8 mouse cellular contexts compared by ENCODE assay signal in genomic region chr7:101906287-101906681, GRCm38 (mm10). TPM values are rescaled to one million over a fixed set of nuclear protein-coding genes. Genes with fewer than 3 reads are reported as not detected.
A peak's percentile ranks its signal among the peaks of the same experiment; 100 is the strongest.
DNase-seq lines count a peak whose midpoint lies in the region; ATAC-seq and TF ChIP-seq lines count a peak whose summit lies in the region.

Gene Tomt (minus strand): TSS chr7:101906359.

- no peaks in the 10 kb centered on the region for H3K27me3 ChIP-seq in liver, adult 2 months (ENCODE audit: control insufficient read depth, insufficient read depth, low read length)
- H3K27me3 ChIP-seq in embryonic facial prominence, embryonic 13.5 days: no peaks in the 10 kb centered on the region
- H3K27me3 ChIP-seq in intestine, embryonic 16.5 days (replicated peaks; ENCODE audit: control insufficient read depth, insufficient read depth, low read length): no peaks in the 10 kb centered on the region
- no peaks in the 10 kb centered on the region for H3K27me3 ChIP-seq in neural tube, embryonic 14.5 days (ENCODE audit: control insufficient read depth, insufficient read depth, low read length)

- H3K4me3 ChIP-seq in liver, adult 2 months (ENCODE audit: insufficient read depth, low read depth, low read length): peak within 1 kb of the TSS; percentile 81
- H3K4me3 ChIP-seq in embryonic facial prominence, embryonic 13.5 days: peak within 1 kb of the TSS; percentile 83
- H3K4me3 ChIP-seq in intestine, embryonic 16.5 days (ENCODE audit: low read length): peak within 1 kb of the TSS; percentile 91
- peak within 1 kb of the TSS; percentile 81 for H3K4me3 ChIP-seq in neural tube, embryonic 14.5 days (ENCODE audit: low read depth, low read length)

- no peak for TF ChIP-seq POLR2A in liver, adult 2 months (IDR thresholded peaks at IDR 0.05; ENCODE audit: extremely low read depth, insufficient read depth, low read length)

- H3K9me3 ChIP-seq in embryonic facial prominence, embryonic 13.5 days: no peaks in the 10 kb centered on the region
- no peaks in the 10 kb centered on the region for H3K9me3 ChIP-seq in intestine, embryonic 16.5 days (ENCODE audit: control insufficient read depth, low read length)
- H3K9me3 ChIP-seq in neural tube, embryonic 14.5 days (ENCODE audit: control insufficient read depth, low read length): no peaks in the 10 kb centered on the region

- peak within 1 kb of the TSS; percentile 96 for H3K27ac ChIP-seq in liver, adult 2 months (replicated peaks; ENCODE audit: insufficient read depth, low read depth, low read length)
- peak within 1 kb of the TSS; percentile 95 for H3K27ac ChIP-seq in embryonic facial prominence, embryonic 13.5 days
- H3K27ac ChIP-seq in intestine, embryonic 16.5 days (ENCODE audit: low read length): peak within 1 kb of the TSS; percentile 99
- H3K27ac ChIP-seq in neural tube, embryonic 14.5 days (ENCODE audit: low read depth, low read length): peak within 1 kb of the TSS; percentile 95

- peak within 1 kb of the TSS; percentile 94 for H3K9ac ChIP-seq in liver, adult 2 months (ENCODE audit: low read depth, low read length)
- peak within 1 kb of the TSS; percentile 92 for H3K9ac ChIP-seq in embryonic facial prominence, embryonic 13.5 days
- H3K9ac ChIP-seq in intestine, embryonic 16.5 days (ENCODE audit: low read depth, low read length): peak within 1 kb of the TSS; percentile 95
- H3K9ac ChIP-seq in neural tube, embryonic 14.5 days (replicated peaks; ENCODE audit: low read depth, low read length): peak within 1 kb of the TSS; percentile 87

- 1% methylated on average over 11 of the region's 11 CpGs for WGBS in liver, adult 2 months
- WGBS in embryonic facial prominence, embryonic 13.5 days: 21% methylated on average over 11 of the region's 11 CpGs
- 9% methylated on average over 11 of the region's 11 CpGs for WGBS in intestine, embryonic 16.5 days
- 17% methylated on average over 11 of the region's 11 CpGs for WGBS in neural tube, embryonic 14.5 days

- H3K36me3 ChIP-seq in liver, adult 2 months (ENCODE audit: control insufficient read depth, insufficient read depth, low read length): peaks cover 4% of the 10 kb centered on the region; the same call in 1 of the 2 replicates
- H3K36me3 ChIP-seq in embryonic facial prominence, embryonic 13.5 days: peaks cover 31% of the 10 kb centered on the region
- peaks cover 9% of the 10 kb centered on the region for H3K36me3 ChIP-seq in intestine, embryonic 16.5 days (ENCODE audit: control insufficient read depth, insufficient read depth, low read length)
- H3K36me3 ChIP-seq in neural tube, embryonic 14.5 days (ENCODE audit: control insufficient read depth, insufficient read depth, low read length): peaks cover 12% of the 10 kb centered on the region

- ATAC-seq in embryonic facial prominence, embryonic 13.5 days (ENCODE audit: insufficient number of reproducible peaks, insufficient read depth, low FRiP score, low TSS enrichment, low read depth): no peak
- no peak for ATAC-seq in intestine, embryonic 16.5 days
- no peak for ATAC-seq in neural tube, embryonic 14.5 days (ENCODE audit: low read depth)

- peaks cover 36% of the 10 kb centered on the region for H3K4me1 ChIP-seq in liver, adult 2 months (ENCODE audit: control insufficient read depth, insufficient read depth, low read length)
- H3K4me1 ChIP-seq in embryonic facial prominence, embryonic 13.5 days: peaks cover 19% of the 10 kb centered on the region
- peaks cover 21% of the 10 kb centered on the region for H3K4me1 ChIP-seq in intestine, embryonic 16.5 days (ENCODE audit: control insufficient read depth, insufficient read depth, low read length)
- H3K4me1 ChIP-seq in neural tube, embryonic 14.5 days (ENCODE audit: control insufficient read depth, insufficient read depth, low read length): peaks cover 10% of the 10 kb centered on the region; the same call in 1 of the 2 replicates

- DNase-seq in liver, adult 2 months (ENCODE audit: extremely low read depth, low read depth, low spot score): no peak
- no peak for DNase-seq in liver
- no peak for DNase-seq in right cerebral cortex, postnatal 10 days (ENCODE audit: low spot score in 2 of 2)
- DNase-seq in spleen, postnatal 36 days (ENCODE audit: low spot score in 2 of 2): no peak
- DNase-seq in kidney, adult 18-20 months: no peak

- no peak for TF ChIP-seq CTCF in liver, adult 2 months (IDR thresholded peaks at IDR 0.05; ENCODE audit: low read depth, low read length)

- H3K4me2 ChIP-seq in embryonic facial prominence, embryonic 13.5 days: peak within 1 kb of the TSS; percentile 70
- H3K4me2 ChIP-seq in intestine, embryonic 16.5 days (ENCODE audit: low read depth, low read length): peak within 1 kb of the TSS; percentile 68
- H3K4me2 ChIP-seq in neural tube, embryonic 14.5 days (ENCODE audit: low read depth, low read length): peak within 1 kb of the TSS; percentile 85

- H3K79me2 ChIP-seq in liver, adult 2 months (ENCODE audit: control insufficient read depth, insufficient read depth, low read length): peaks cover 12% of the 10 kb centered on the region; the same call in 1 of the 2 replicates

RNA-seq across cellular contexts. Expression of gene Tomt, which starts in this region (rescaled TPM):
- 0.07 TPM in 1 of 2 replicates, not detected in the other for total RNA-seq in liver, adult 2 months (2014; rRNA removed)
- 0.19 and 0.22 TPM in 2 replicates for polyA plus RNA-seq in liver, adult 2 months (2012; rRNA removed)
- 0.51 and 0.59 TPM in 2 replicates for polyA plus RNA-seq in embryonic facial prominence, embryonic 13.5 days (2015; fragmentation: Nextera tagmentation; extraction: Ambion mirVana)
- 0.24 and 0.28 TPM in 2 replicates for polyA plus RNA-seq in intestine, embryonic 16.5 days (2015; fragmentation: Nextera tagmentation; extraction: Ambion mirVana)
- polyA plus RNA-seq in neural tube, embryonic 14.5 days (2014; fragmentation: Nextera tagmentation; extraction: Ambion mirVana): 0.25 and 0.31 TPM in 2 replicates
